Mouse (Mus musculus) intestine, postnatal 0 days (tissue): Measurements from ENCODE around the gene Snx6. TPM values are rescaled to one million over a fixed set of nuclear protein-coding genes. Genes with fewer than 3 reads are reported as not detected.

ENCODE experiments used
- ATAC-seq: fragments of 200-750 bp; cut with Nextera tagmentation; 2 replicates; pipeline ENCODE4 v1.8.0; 2017; ENCODE audit warnings: mild to moderate bottlenecking, moderate TSS enrichment, moderate library complexity
- H3K27ac ChIP-seq: fragments of 300-500 bp; sonication (generic); 2 replicates; pipeline ENCODE4 v1.5.1; 2014; ENCODE audit warnings: mild to moderate bottlenecking, low read depth, low read length, moderate library complexity
- H3K27me3 ChIP-seq: fragments of 300-500 bp; sonication (generic); replicated peaks from 2 replicates; pipeline ENCODE4 v1.6.1; 2014; ENCODE audit warnings: low read length, mixed read lengths; ENCODE audit not compliant: control insufficient read depth, insufficient read depth
- H3K36me3 ChIP-seq: fragments of 300-500 bp; sonication (generic); 2 replicates; pipeline ENCODE4 v1.6.1; 2014; ENCODE audit warnings: mild to moderate bottlenecking, moderate library complexity; ENCODE audit not compliant: control insufficient read depth, insufficient read depth
- H3K4me1 ChIP-seq: fragments of 300-500 bp; sonication (generic); replicated peaks from 2 replicates; pipeline ENCODE4 v1.6.1; 2014; ENCODE audit warnings: antibody characterized with exemption, low read length, mixed read lengths; ENCODE audit not compliant: control insufficient read depth, insufficient read depth
- H3K4me2 ChIP-seq: fragments of 300-500 bp; sonication (generic); replicated peaks from 2 replicates; pipeline ENCODE4 v1.6.1; 2014; ENCODE audit warnings: low read depth, mild to moderate bottlenecking, moderate library complexity
- H3K4me3 ChIP-seq: fragments of 300-500 bp; sonication (generic); 2 replicates; pipeline ENCODE4 v1.5.1; 2014; ENCODE audit warnings: low read depth, low read length
- H3K9ac ChIP-seq: fragments of 300-500 bp; sonication (generic); 2 replicates; pipeline ENCODE4 v1.6.1; 2014; ENCODE audit warnings: mild to moderate bottlenecking, low read depth, low read length
- H3K9me3 ChIP-seq: fragments of 300-500 bp; sonication (generic); 2 replicates; pipeline ENCODE4 v1.6.1; 2016; ENCODE audit warnings: mixed run types; ENCODE audit not compliant: control insufficient read depth
- CTCF ChIP-seq: sonication (generic); IDR thresholded peaks from 2 replicates; pipeline ENCODE4 v1.5.1; 2016; ENCODE audit warnings: low read depth, mild to moderate bottlenecking, control low read depth, antibody characterized with exemption, moderate library complexity
- WGBS: fragments of 180-500 bp; shearing (Covaris S2); extraction: QIAGEN DNeasy Blood & Tissue Kit; methylation state at CpG from one replicate; pipeline ENCODE4 v1.1.7; 2014; 5-methylcytosine and 5-hydroxymethylcytosine counted together
- polyA plus RNA-seq: library from polyadenylated mRNA; unstranded; fragments of >200 nt; fragmentation: Nextera tagmentation; extraction: Ambion mirVana; gene quantifications from 2 replicates; pipeline ENCODE4 v1.2.1, GENCODE M21; 2015

The Snx6 gene
- polyA plus RNA-seq, 1 experiment from 2014 or later: 167 TPM

GRCm38 (mm10) chr12:54699394-54699793 is 96.1 kb downstream of the Snx6 start:
- ATAC-seq: no peak
- H3K9me3 ChIP-seq: no peaks in the 10 kb centered on the region
- 75% methylated on average over 7 of the region's 7 CpGs for WGBS
- H3K27ac ChIP-seq: no peak overlapping the region
- H3K4me2 ChIP-seq: no peak overlapping the region
- no peak for TF ChIP-seq CTCF
- no peaks in the 10 kb centered on the region for H3K4me1 ChIP-seq
- no peak overlapping the region for H3K9ac ChIP-seq
- H3K27me3 ChIP-seq: 0 out of 2 replicates have a peak, but pooled peaks cover 2% of the 10 kb centered on the region
- no peaks in the 10 kb centered on the region for H3K36me3 ChIP-seq
- no peak overlapping the region for H3K4me3 ChIP-seq

GRCm38 (mm10) chr12:54697791-54698250 is 97.7 kb downstream of the Snx6 start:
- no peaks in the 10 kb centered on the region for H3K9me3 ChIP-seq
- H3K36me3 ChIP-seq: peaks cover 2% of the 10 kb centered on the region; the same call in 1 of the 2 replicates
- H3K4me2 ChIP-seq: no peak overlapping the region
- ATAC-seq: no peak
- TF ChIP-seq CTCF: no peak
- H3K27me3 ChIP-seq: 0 out of 2 replicates have a peak, but pooled peaks cover 2% of the 10 kb centered on the region
- WGBS: 37% methylated on average over 6 of the region's 6 CpGs
- H3K4me1 ChIP-seq: no peaks in the 10 kb centered on the region
- no peak overlapping the region for H3K9ac ChIP-seq
- H3K4me3 ChIP-seq: no peak overlapping the region
- no peak overlapping the region for H3K27ac ChIP-seq

DNA sequence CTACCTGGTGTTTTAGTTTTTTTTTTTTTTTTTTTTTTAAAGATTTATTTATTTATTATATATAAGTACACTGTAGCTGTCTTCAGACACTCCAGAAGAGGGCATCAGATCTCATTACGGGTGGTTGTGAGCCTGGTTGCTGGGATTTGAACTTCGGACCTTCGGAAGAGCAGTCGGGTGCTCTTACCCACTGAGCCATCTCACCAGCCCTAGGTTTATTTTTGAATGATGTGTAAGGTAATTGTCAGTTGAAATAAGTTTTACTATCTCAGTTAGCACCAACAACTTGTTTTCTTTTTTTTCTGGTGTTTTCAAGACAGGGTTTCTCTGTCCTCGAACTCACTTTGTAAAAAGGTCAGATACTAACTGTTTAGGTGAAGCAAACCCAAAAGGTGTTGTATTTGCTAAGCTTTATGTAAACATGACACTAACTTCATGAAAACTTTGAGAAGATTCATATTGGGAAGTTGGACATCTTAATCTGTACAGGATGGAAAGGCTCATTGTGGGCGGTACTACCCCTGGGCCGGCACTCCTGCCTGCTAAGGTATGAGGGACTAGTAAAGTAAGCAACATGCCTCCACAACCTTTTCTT is 98.4 kb downstream of the Snx6 start:
- peak; percentile 50 for TF ChIP-seq CTCF
- Histone ChIP-seq H3K9me3 (no peaks in the 10 kb centered on the region), H3K27me3 (0 out of 2 replicates have a peak, but pooled peaks cover under 1% of the 10 kb centered on the region), H3K4me2 (no peak overlapping the region), H3K27ac (no peak overlapping the region), H3K4me1 (no peaks in the 10 kb centered on the region), H3K36me3 (peaks cover 9% of the 10 kb centered on the region), H3K4me3 (no peak overlapping the region), H3K9ac (no peak overlapping the region)
- ATAC-seq: peak; percentile 67
- 6% methylated on average over 7 of the region's 7 CpGs for WGBS

Other genes with a start within 250 kb of the Snx6 start
- gene Sptssa, start 139.1 kb downstream of the Snx6 start, polyA plus RNA-seq: 168 and 172 TPM in 2 replicates
- 93.6 and 94.1 TPM in 2 replicates for gene Eapp, start 99.8 kb downstream of the Snx6 start, polyA plus RNA-seq
- gene Cfl2, start 67.2 kb upstream of the Snx6 start, polyA plus RNA-seq: 133 and 138 TPM in 2 replicates
- gene Gm20403, start 190.8 kb upstream of the Snx6 start, polyA plus RNA-seq: not detected in 2 replicates
- gene Baz1a, start 218.6 kb upstream of the Snx6 start, polyA plus RNA-seq: 15.2 and 15.3 TPM in 2 replicates